Mouse (Mus musculus) bone marrow, adult 2 months (tissue): ENCODE data around the gene Npw.

Source experiments
- CTCF ChIP-seq: fragments of 200-500 bp; IDR thresholded peaks from 2 replicates; pipeline ENCODE4 v1.5.1; 2011; ENCODE audit warnings: low read length, control low read depth; ENCODE audit not compliant: control insufficient read depth, insufficient read depth
- POLR2A ChIP-seq: fragments of 200-500 bp; IDR thresholded peaks from 2 replicates; pipeline ENCODE4 v1.6.1; 2011; ENCODE audit warnings: low read depth, mild to moderate bottlenecking, control low read depth, low read length, borderline replicate concordance; ENCODE audit not compliant: control insufficient read depth

GRCm38 (mm10) chr17:24701251-24701650, 43.0 kb upstream of the Npw start:
- TF ChIP-seq POLR2A: no peak
- TF ChIP-seq CTCF: no peak
